Mouse (Mus musculus) layer of hippocampus, adult 9-10 months (tissue): ENCODE data around the gene Fdps.
"Not testable (repeated sequence)": the region's sequence is repeated elsewhere in the genome, so short reads cannot be mapped to it uniquely, and the experiment has no call there.

ENCODE experiments used
- DNase-seq: peaks from one replicate; pipeline ENCODE4 v3.0.0; 2022; ENCODE audit warnings: low spot score

Gene Fdps

GRCm38 (mm10) chr3:89102495-89103290 is 934 bp upstream of the Fdps start:
- DNase-seq: no peak

DNA sequence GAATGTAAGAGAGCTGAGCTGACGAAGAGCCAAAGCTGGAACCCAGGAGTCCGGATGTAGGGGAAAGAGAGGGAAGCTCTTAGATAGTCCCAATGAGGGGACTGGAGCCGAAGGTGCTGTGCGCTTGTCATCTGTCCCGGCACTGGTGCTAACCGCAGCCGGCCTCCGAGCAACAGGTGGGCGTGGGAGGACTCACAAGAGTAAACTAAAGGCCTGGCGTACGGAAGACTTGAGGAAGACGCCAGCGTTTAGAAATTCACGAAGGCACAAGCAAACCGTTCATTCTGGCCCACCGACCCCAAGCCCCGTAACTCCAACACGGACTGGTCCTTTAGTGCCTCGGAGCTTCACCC is 324 bp downstream of the Fdps start:
- no peak for DNase-seq

GRCm38 (mm10) chr3:89100811-89101210 is 948 bp downstream of the Fdps start, which contains the start of gene Gm43738:
TSS of gene Gm43738 (minus strand) at chr3:89101099.
- no peak for DNase-seq

GRCm38 (mm10) chr3:89094021-89094420 is 7.7 kb downstream of the Fdps start:
- no peak for DNase-seq

DNA sequence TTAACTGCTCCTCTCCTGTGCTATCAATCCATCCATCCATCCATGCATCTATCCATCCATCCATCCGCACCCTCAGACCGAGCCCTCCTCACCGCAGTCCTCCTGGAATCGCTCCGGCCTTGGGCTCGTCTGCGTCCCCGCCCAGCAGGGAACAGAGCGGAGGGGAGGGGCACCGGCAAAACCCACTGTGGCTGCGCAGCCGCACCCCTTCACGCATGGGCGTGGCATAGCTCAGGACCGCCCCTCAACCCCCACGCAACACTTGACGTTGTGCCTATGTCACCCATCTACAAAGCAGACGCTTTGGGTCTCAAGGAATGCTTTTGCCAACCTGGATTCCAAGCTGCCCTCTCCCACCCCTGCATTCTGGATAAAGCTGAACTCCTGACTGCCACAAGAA is 8.6 kb downstream of the Fdps start, which contains the start of gene Rusc1:
Gene Rusc1, minus strand, starts transcription at position 137 of the 400 bp plus-strand sequence.
- DNase-seq: no peak

GRCm38 (mm10) chr3:89092509-89093090 is 9.2 kb downstream of the Fdps start:
- no peak for DNase-seq

DNA sequence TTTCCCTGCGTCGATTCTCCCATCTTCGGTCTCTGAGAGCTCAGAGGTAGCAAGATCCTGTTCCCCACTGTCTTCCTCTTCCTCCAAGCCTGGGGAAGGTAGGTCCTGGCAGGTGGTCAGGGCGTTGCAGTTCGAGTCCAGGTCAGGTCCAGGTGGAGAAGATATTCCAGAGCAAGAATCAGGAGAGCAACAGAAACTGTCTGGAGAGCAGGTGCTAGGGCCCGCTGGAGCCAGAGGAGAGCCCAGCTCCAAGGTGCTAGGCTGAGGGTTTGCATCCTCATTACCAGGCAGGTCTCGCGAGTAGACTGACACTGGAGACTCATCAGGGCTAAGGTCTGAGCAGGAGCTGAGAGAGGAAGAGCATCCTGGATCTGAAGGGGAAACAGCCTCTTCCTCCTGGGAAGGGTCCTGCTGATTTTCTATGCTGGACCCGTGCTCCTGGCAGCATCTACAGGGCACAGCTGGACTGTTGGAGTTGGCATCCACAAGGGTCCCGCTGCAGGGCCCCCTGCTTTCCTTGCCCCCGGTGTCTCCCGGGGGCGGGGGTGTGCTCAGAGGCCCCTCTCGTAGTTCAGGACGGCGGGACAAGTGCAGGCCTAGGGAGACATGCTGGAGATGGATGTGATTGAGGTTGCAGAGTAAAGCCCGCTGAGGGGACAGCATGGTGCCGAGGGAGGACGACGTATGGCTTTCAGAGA is 9.8 kb downstream of the Fdps start:
- no peak for DNase-seq

DNA sequence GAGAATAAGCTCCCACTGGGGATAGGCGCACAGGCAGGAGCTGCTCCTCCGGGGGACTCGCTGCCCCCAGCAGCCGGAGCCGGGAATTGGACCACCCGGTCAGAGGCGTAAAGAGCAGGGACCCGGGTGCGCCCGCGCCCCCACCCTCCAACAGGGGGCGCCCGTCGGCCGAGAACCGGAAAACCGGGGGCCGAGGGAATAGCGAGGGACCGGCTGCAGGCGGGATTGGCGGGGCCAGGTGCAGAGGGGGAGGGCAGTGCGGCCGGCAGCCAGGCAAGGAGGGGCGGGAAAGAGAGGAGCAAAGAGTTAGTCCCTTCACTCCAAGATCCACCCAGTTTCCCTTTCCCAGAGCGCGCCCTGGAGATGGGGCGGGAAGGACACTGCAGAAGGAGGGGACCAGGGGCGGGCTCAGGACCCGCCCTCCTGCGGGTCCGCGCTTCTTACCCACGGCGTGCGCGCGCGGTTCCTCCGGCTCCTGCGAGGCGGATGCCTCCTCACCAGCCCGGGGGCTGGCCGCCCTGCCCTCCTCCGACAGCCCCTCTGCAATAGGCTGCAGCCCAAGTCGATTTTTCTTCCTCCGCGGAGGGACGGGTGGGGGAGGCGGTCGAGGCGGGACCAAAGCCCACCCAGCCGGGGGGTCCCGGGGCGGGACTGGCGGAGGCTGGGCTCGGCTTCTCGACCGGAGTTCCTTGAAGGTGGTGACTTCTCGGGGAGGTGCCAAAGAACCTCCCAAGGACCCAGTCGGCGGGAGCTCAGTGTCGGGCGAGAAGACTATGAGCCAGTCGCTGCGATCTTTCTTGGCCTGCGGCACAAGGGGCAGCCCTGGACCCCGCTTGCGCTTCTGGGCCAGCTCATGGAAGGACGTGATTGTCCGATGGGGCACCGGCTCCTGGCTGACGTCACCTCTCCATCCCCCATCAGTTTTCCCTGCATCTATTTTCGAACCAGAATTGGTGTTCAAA is 10.8 kb downstream of the Fdps start:
- no peak for DNase-seq

GRCm38 (mm10) chr3:89089882-89090591 is 11.7 kb downstream of the Fdps start:
- DNase-seq: peak; percentile 78

- no peak for DNase-seq
Measured at GRCm38 (mm10) chr3:89088974-89089373, 12.8 kb downstream of the Fdps start.

DNA sequence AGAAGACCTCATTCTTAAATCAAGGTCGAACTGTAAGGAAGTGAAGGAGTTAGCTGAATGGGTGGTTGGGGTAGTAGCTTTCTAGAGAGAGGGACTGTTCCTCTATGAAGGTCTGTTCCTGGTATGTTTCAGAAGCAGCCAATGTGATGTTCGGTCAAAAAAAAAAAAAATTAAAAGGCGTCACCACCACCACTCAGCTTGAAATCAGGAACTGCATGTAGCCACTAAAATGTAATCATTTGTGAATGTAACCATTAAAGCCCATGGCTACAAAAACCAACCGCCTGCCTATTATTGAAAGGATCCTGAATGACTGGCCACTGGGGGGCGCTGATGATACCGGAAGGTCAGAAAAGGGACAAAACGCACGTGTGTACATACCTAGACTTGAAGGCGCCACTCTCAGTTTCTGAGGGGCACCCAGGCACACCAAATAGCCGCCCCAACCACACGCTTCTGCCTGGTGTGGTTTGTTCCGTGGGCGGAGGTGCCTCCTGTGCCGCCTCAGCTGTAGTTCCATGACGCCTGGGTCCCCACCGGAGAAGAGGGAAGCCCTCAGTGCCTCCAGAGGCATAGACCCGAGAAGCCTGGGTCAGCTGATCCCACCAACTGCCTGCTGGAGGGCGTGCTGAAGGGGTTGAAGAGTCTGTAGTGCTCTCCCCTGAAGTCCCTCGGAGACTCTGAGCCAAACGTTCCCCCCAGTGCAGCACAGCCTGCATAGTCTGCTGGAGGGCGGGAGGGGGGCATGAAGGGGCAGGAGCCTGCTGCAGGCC is 14.2 kb downstream of the Fdps start:
- peak; percentile 76 for DNase-seq

GRCm38 (mm10) chr3:89084654-89085190 is 17.0 kb downstream of the Fdps start:
- no peak for DNase-seq

DNA sequence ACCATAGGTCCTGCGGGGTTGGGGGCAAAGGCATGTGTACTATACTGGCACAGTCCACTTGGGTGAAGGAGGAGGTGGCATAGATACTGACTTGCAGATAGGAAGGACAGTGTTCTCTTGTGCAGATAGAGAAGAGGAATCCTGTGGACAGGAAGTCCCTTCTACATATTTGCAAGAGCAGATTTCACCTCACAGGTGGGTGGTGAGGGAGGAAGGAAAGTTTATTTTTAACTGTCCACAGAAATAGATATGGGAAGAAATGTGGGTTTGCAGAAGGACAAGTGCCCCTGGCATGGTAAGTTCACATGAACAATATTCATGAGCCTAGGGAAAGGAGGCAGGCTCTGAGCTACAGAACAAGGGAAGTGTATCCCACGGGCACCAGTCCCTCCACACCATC is 17.6 kb downstream of the Fdps start:
- no peak for DNase-seq

- not testable (repeated sequence) for DNase-seq
Measured at GRCm38 (mm10) chr3:89082287-89082686, 19.5 kb downstream of the Fdps start.

DNA sequence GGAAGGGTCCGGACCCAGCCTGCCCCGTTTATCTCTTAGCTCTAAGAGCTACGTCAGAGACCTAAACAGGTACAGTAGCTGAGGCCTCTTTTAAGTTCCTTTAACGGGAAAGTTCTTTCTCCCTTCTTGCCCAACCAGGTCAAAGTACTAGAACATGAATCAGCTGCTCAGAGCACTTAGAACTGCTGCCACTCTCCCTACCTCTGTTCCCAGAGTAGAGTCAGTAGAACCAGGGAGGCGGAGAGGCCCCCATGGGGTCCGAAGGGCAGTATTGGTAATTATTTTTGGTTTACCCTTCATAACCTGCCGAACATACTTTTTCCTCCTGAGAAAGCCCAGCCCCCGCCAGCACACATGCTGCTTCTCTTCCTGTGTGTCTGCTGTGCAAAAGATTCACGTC is 24.4 kb downstream of the Fdps start:
- no peak for DNase-seq

DNA sequence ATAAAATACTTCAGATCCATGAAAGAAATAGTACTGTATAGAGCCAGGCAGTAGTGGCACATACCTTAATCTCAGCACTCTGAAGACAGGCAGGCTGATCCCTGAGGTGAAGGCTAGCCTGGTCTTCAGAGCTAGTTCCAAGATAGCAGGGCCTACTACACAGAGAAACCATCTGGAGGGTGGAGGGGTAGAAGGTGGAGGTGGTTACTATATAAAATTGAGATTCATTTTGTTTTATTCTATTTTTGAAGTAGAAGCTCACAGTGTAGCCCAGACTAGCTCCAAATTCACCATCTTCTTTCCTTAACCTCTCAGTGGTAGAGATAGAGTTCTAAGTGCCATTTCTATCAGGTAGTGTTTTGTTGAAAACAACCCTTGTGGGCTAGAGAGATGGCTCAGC is 34.5 kb downstream of the Fdps start:
- DNase-seq: no peak

DNA sequence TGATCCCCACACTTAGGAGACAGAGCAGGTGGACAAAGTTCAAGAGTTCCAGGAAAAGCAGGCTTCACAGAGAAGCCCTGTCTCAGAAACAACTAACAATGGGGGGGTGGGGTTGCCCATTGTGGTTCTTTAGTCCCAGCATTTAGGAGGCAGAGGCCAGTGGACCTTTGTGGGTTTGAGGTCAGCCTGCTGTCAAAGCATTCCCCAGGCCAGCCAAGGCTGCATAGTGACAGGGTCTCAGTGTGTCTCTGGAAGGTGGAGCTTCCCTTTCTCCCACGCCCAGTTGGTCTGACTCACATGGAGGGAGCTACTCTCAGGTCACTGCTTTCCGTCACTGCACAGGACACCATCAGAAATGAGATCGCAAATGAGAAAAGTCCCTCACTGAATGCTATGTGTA is 40.1 kb downstream of the Fdps start:
- DNase-seq: no peak

DNA sequence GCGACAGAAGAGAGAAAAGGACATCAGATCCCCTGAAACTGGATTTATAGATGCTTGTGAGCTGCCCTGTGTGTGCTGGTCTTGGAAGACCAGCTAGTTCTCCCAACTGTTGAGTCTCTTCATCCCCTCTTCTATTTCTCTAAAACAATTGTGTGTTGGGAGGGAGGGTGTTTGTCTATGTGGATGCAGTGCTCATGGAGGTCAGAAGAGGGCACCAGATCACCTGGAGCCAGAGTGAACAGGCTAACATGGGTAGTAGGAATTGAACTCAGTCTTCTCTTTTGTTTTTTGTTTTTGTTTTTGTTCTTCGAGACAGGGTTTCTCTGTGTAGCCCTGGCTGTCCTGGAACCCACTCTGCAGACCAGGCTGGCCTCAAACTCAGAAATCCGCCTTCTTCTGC is 43.0 kb downstream of the Fdps start:
- DNase-seq: no peak

DNA sequence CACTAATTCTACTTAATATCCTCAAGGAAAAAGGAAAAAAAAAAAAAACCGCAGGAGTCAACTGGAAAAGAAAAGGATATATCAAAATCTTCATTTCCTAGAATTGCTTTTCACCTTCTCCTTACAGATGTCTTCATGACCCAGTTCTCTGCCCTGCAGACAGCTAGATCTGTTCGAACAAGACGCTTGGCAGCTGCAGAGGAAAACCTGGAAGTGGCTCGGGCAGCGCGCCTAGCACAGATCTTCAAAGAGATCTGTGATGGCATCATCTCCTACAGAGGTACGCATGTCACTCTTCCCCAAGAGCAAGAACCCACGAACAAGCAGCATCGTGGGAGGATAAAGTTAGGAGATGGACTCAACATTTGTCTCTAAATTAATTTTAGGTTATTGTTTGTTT is 43.4 kb downstream of the Fdps start:
- no peak for DNase-seq
